Mouse (Mus musculus) retina, embryonic 14.5 days (tissue): ENCODE measurements around the gene Sec16a.

Experiments
- DNase-seq: peaks from one replicate; pipeline ENCODE4 v3.0.0-alpha.2; 2015; ENCODE audit warnings: low spot score

Sec16a gene

GRCm38 (mm10) chr2:26474789-26475504, 29.9 kb upstream of the Sec16a start:
- DNase-seq = peak; percentile 21

- no peak for DNase-seq
Measured at GRCm38 (mm10) chr2:26472312-26473090, 27.5 kb upstream of the Sec16a start.

- DNase-seq = no peak
Measured at GRCm38 (mm10) chr2:26471652-26472285, 26.8 kb upstream of the Sec16a start.

- no peak for DNase-seq
Measured at GRCm38 (mm10) chr2:26470967-26471366, 26.0 kb upstream of the Sec16a start.

GRCm38 (mm10) chr2:26468376-26468775, 23.4 kb upstream of the Sec16a start:
- no peak for DNase-seq

- no peak for DNase-seq
Measured at GRCm38 (mm10) chr2:26463412-26463811, 18.4 kb upstream of the Sec16a start.

- no peak for DNase-seq
Measured at GRCm38 (mm10) chr2:26462980-26463379, 18.0 kb upstream of the Sec16a start.

GRCm38 (mm10) chr2:26461667-26462066, 16.7 kb upstream of the Sec16a start:
- DNase-seq = no peak

- DNase-seq = no peak
Measured at GRCm38 (mm10) chr2:26460837-26461236, 15.8 kb upstream of the Sec16a start.

- DNase-seq = no peak
Measured at GRCm38 (mm10) chr2:26460097-26460646, 15.2 kb upstream of the Sec16a start.

GRCm38 (mm10) chr2:26459478-26459877, 14.5 kb upstream of the Sec16a start:
- DNase-seq = no peak

- peak; percentile 35 for DNase-seq
Measured at GRCm38 (mm10) chr2:26458402-26459124, 13.5 kb upstream of the Sec16a start.

- DNase-seq = peak; percentile 91
Measured at GRCm38 (mm10) chr2:26449121-26450060, 4.4 kb upstream of the Sec16a start.

GRCm38 (mm10) chr2:26447451-26447850, 2.4 kb upstream of the Sec16a start:
- DNase-seq = no peak

- no peak for DNase-seq
Measured at GRCm38 (mm10) chr2:26446671-26447070, 1.7 kb upstream of the Sec16a start.

- DNase-seq = peak; percentile 94
Measured at GRCm38 (mm10) chr2:26445666-26446445, 840 bp upstream of the Sec16a start.

GRCm38 (mm10) chr2:26444368-26444767, 648 bp downstream of the Sec16a start:
- DNase-seq = no peak

GRCm38 (mm10) chr2:26443876-26444275, 1.1 kb downstream of the Sec16a start:
- DNase-seq = no peak

GRCm38 (mm10) chr2:26442843-26443242, 2.2 kb downstream of the Sec16a start:
- no peak for DNase-seq

GRCm38 (mm10) chr2:26441688-26442087, 3.3 kb downstream of the Sec16a start:
- DNase-seq = no peak
